Mouse (Mus musculus) liver, postnatal 0 days (tissue): ENCODE results near the gene Mpp5.

Source experiments
- CTCF ChIP-seq: sonication (generic); IDR thresholded peaks from 2 replicates; pipeline ENCODE4 v1.5.1; 2016; ENCODE audit warnings: antibody characterized with exemption, low read depth
- EP300 ChIP-seq: IDR thresholded peaks from 2 replicates; pipeline ENCODE4 v1.6.1; 2016; ENCODE audit warnings: antibody characterized with exemption, low read depth, mild to moderate bottlenecking

- TF ChIP-seq CTCF (no peak), EP300 (no peak)
Measured at GRCm38 (mm10) chr12:78794236-78794635, 45.5 kb downstream of the Mpp5 start.
